In the genomic region with DNA sequence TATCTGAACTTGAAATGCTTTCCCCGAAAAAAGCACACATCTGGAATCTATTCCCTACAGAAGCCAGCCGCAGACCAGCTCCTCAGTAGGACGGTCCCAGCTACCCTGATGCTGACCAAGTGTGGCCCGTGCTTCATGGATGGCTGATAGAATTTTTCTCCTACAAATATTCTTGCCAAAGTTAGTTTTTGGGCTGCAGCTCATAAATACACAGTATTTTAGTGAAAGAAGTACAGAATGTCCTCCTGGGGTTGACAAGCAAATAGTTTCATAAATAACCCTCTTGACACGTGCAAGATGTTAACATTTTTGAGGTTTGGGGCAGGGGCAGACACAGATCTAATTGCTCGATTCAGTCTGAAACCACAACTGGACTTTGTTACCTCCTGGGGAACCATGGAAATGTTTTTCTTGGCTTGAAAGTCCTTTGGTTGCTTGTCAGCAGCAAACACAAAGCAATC, we compare ENCODE assay signal across 9 mouse cellular contexts.
A peak's percentile ranks its signal among the peaks of the same experiment; 100 is the strongest.
DNase-seq lines count a peak whose midpoint lies in the region.
"Had no signal": no experiment of that assay in that cellular context is flagged by ENCODE, and none has a peak within 500 bp of the region (broad histone marks: within the 10 kb centered on the region; RNA-seq: fewer than 3 reads in every experiment).

No protein-coding gene starts in this region.

- intact Hi-C loops in heart, postnatal 25 days (cut with DNase I), result no loop called here

- peak; percentile 38 for DNase-seq in heart, adult 8-10 months (ENCODE audit: low spot score)
- no peak for DNase-seq in heart, postnatal 25 days (ENCODE audit: low spot score)
- peak; percentile 93 for DNase-seq in 3T3-L1 (ENCODE audit: low read depth, low spot score)
- peak; percentile 36 for DNase-seq in embryo, embryonic 11 days
- peak; percentile 52 for DNase-seq in kidney, postnatal 14 days
- no peak for DNase-seq in left cerebral cortex, adult 11 months (ENCODE audit: low spot score)
- DNase-seq in urinary bladder, adult 2 months (ENCODE audit: low spot score), result no peak
- DNase-seq: cerebellum, postnatal 10 days; thymus, adult 2 months had no signal

Comparison
In these comparisons a context has a peak if more than half of its experiments do, and no peak if none do; other contexts are left out.
1. DNase-seq: peak in heart, adult 8-10 months (single experiment), 3T3-L1 (single experiment), embryo, embryonic 11 days (single experiment) and kidney, postnatal 14 days (single experiment); none in heart, postnatal 25 days (single experiment), left cerebral cortex, adult 11 months (single experiment) and urinary bladder, adult 2 months (single experiment).